1 mouse cellular context compared by ENCODE assay signal in genomic region chr1:179114385-179114784, GRCm38 (mm10).
TF ChIP-seq lines count a peak whose summit lies in the region.

No protein-coding gene starts in this region.

TF ChIP-seq in MEL, 35 proteins besides CTCF, POLR2A, EP300 and RAD21 (continued from another document):
- TF ChIP-seq NELFE (IDR thresholded peaks at IDR 0.05; ENCODE audit: low read depth, low read length), result no peak
- TF ChIP-seq HCFC1 (IDR thresholded peaks at IDR 0.05; ENCODE audit: low read depth, low read length), result no peak
- TF ChIP-seq SMC3 (IDR thresholded peaks at IDR 0.05; ENCODE audit: low read depth, low read length), result no peak
- TF ChIP-seq ZNF384 (IDR thresholded peaks at IDR 0.05; ENCODE audit: low read depth, low read length), result no peak
- no peak for TF ChIP-seq JUND (IDR thresholded peaks at IDR 0.05; ENCODE audit: low read depth, low read length)
- TF ChIP-seq TAL1 (IDR thresholded peaks at IDR 0.05; ENCODE audit: low read length), result no peak
- TF ChIP-seq MAFK (IDR thresholded peaks at IDR 0.05; ENCODE audit: borderline replicate concordance, low read depth, low read length), result no peak
